Mouse (Mus musculus) heart, adult 2 months (tissue): ENCODE measurements at regions not wholly inside any gene's neighbourhood (a gene's known extent, or its start where the extent isn't known, plus 50 kb on each side); places are given as distances from the start of the nearest gene placed in this dataset.

Experiments used
- CTCF ChIP-seq: fragments of 200-600 bp; IDR thresholded peaks from 2 replicates; pipeline ENCODE4 v1.8.1; 2022; ENCODE audit warnings: antibody characterized with exemption, mild to moderate bottlenecking, moderate library complexity
- EP300 ChIP-seq: fragments of 200-500 bp; IDR thresholded peaks from 2 replicates; pipeline ENCODE4 v1.6.1; 2011; ENCODE audit warnings: low read depth, low read length, control low read depth; ENCODE audit not compliant: insufficient read depth
- POLR2A ChIP-seq: fragments of 200-500 bp; IDR thresholded peaks from 2 replicates; pipeline ENCODE4 v1.6.1; 2011; ENCODE audit warnings: mild to moderate bottlenecking, low read depth, low read length, control low read depth; ENCODE audit not compliant: insufficient read depth

DNA sequence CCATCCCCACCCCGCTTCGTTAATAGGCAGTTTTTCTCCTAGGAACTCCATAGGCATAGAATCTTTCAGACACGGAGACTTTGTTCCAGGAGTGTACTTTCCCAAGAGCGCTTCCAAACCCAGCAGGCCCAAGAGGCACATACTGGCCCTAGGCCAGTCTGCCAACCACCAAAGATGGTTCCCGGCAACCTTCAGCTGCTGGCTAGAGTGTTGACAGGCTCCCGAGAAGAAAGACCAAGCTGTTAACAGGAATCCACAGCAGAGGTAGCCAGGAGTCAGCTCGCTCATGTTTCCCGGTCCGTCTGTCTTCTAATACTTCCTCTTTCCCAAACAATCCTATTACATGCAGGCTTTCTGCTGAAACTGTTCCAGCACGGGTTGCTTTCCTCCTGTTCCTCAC, 544.4 kb downstream of the Gm19410 start:
- no peak for TF ChIP-seq CTCF
- TF ChIP-seq POLR2A = no peak
- no peak for TF ChIP-seq EP300
